ENCODE assay signal across 21 mouse cellular contexts in genomic region chr5:103722721-103723120, GRCm38 (mm10). TPM values are rescaled to one million over a fixed set of nuclear protein-coding genes. Genes with fewer than 3 reads are reported as not detected.
DNase-seq lines count a peak whose midpoint lies in the region; ATAC-seq and TF ChIP-seq lines count a peak whose summit lies in the region.
"Had no signal": no experiment of that assay in that cellular context is flagged by ENCODE, and none has a peak within 500 bp of the region (broad histone marks: within the 10 kb centered on the region; RNA-seq: fewer than 3 reads in every experiment).

No protein-coding gene starts in this region.

- no peaks in the 10 kb centered on the region for H3K9me3 ChIP-seq in CH12.LX (replicated peaks; ENCODE audit: low read length)
- H3K9me3 ChIP-seq in lung, postnatal 0 days (ENCODE audit: low read length) = no peaks in the 10 kb centered on the region
- H3K9me3 ChIP-seq: embryonic facial prominence, embryonic 13.5 days; forebrain, embryonic 13.5 days; heart, embryonic 15.5 days had no signal

- H3K27me3 ChIP-seq in spleen, adult 2 months (ENCODE audit: control insufficient read depth, insufficient read depth, low read length) = no peaks in the 10 kb centered on the region
- no peaks in the 10 kb centered on the region for H3K27me3 ChIP-seq in CH12.LX (replicated peaks)
- no peaks in the 10 kb centered on the region for H3K27me3 ChIP-seq in lung, postnatal 0 days (replicated peaks; ENCODE audit: insufficient read depth, low read length)
- no peaks in the 10 kb centered on the region for H3K27me3 ChIP-seq in splenic B cell, adult 2 months (ENCODE audit: control insufficient read depth, insufficient read depth, low read length, poor library complexity, severe bottlenecking)
- H3K27me3 ChIP-seq: embryonic facial prominence, embryonic 13.5 days; forebrain, embryonic 13.5 days; heart, embryonic 15.5 days had no signal

- no peak for TF ChIP-seq POLR2A in spleen, adult 2 months (IDR thresholded peaks at IDR 0.05; ENCODE audit: low read depth, low read length)
- TF ChIP-seq POLR2A in CH12.LX (IDR thresholded peaks at IDR 0.05; ENCODE audit: low read depth, low read length) = no peak

- dilution Hi-C loops in CH12.LX (cut with MboI; ENCODE audit: extremely low pct_ligation_motif_present, extremely low pct_unique_long_range_greater_than_20kb, low sequenced_read_pairs) = no loop called here

- DNase-seq in spleen, adult 2 months (ENCODE audit: low read depth in 1 of 2, low spot score in 2 of 2) = no peak
- no peak for DNase-seq in spleen, adult 12 weeks (ENCODE audit: low spot score)
- no peak for DNase-seq in CH12.LX (ENCODE audit: extremely low read depth)
- DNase-seq in lung, postnatal 0 days (ENCODE audit: low spot score) = peak; percentile 90
- DNase-seq in splenic B cell, adult 2 months (ENCODE audit: low read depth, low spot score) = peak; percentile 48
- no peak for DNase-seq in right cerebral cortex, postnatal 36 days (ENCODE audit: low spot score in 2 of 2)
- DNase-seq in layer of hippocampus, postnatal 36 days = no peak
- DNase-seq: adrenal gland, postnatal 14 days; cerebellum, adult 8-10 months; cerebellum, postnatal 36 days; embryo, embryonic 11 days; heart, postnatal 36 days; kidney, adult 8-10 months; kidney, postnatal 10 days; midbrain, embryonic 14.5 days; right cerebral cortex, postnatal 14 days; thymus, postnatal 36 days had no signal

- H3K27ac ChIP-seq in spleen, adult 2 months (ENCODE audit: insufficient read depth, low read length) = peak overlapping the region; percentile 60
- H3K27ac ChIP-seq in CH12.LX (ENCODE audit: insufficient read depth, low read depth) = peak overlapping the region; percentile 82
- H3K27ac ChIP-seq in lung, postnatal 0 days (ENCODE audit: low read length) = peak overlapping the region; percentile 82
- H3K27ac ChIP-seq: embryonic facial prominence, embryonic 13.5 days; forebrain, embryonic 13.5 days; heart, embryonic 15.5 days; hindbrain, embryonic 14.5 days had no signal

- WGBS in spleen, adult 2 months = 46% methylated on average over 4 of the region's 4 CpGs
- 45% methylated on average over 4 of the region's 4 CpGs for WGBS in lung, postnatal 0 days

- peak; percentile 93 for ATAC-seq in lung, postnatal 0 days
- ATAC-seq: forebrain, embryonic 13.5 days had no signal

- in situ Hi-C loops in CH12.LX (cut with MboI; ENCODE audit: low pct_ligation_motif_present, low pct_unique_long_range_greater_than_20kb, low sequenced_read_pairs) = no loop called here

- peak overlapping the region; percentile 88 for H3K4me2 ChIP-seq in CH12.LX (ENCODE audit: insufficient read depth, low read depth, poor library complexity, severe bottlenecking)
- H3K4me2 ChIP-seq in lung, postnatal 0 days (replicated peaks; ENCODE audit: low read depth, low read length) = peak overlapping the region; percentile 33
- H3K4me2 ChIP-seq: embryonic facial prominence, embryonic 13.5 days; forebrain, embryonic 13.5 days; heart, embryonic 15.5 days; hindbrain, embryonic 14.5 days had no signal

- peaks cover 51% of the 10 kb centered on the region for H3K79me2 ChIP-seq in CH12.LX (replicated peaks; ENCODE audit: control insufficient read depth, extremely low read depth, insufficient read depth, poor library complexity, severe bottlenecking)

- H3K36me3 ChIP-seq in spleen, adult 2 months (ENCODE audit: control insufficient read depth, insufficient read depth, low read length) = no peaks in the 10 kb centered on the region
- peaks cover 0 to 6% of the 10 kb centered on the region in 2 experiments for H3K36me3 ChIP-seq in CH12.LX (replicated peaks in 1 of 2; ENCODE audit: control insufficient read depth in 1 of 2, insufficient read depth in 1 of 2, low read length in 1 of 2)
- no peaks in the 10 kb centered on the region for H3K36me3 ChIP-seq in lung, postnatal 0 days (ENCODE audit: insufficient read depth, low read length)
- no peaks in the 10 kb centered on the region for H3K36me3 ChIP-seq in splenic B cell, adult 2 months (ENCODE audit: control insufficient read depth, insufficient read depth, low read length, poor library complexity, severe bottlenecking)
- H3K36me3 ChIP-seq: embryonic facial prominence, embryonic 13.5 days; heart, embryonic 15.5 days had no signal

- H3K4me1 ChIP-seq in spleen, adult 2 months (ENCODE audit: control insufficient read depth, insufficient read depth, insufficient read length) = peaks cover 18% of the 10 kb centered on the region
- peaks cover 10 to 89% of the 10 kb centered on the region in 2 experiments for H3K4me1 ChIP-seq in CH12.LX (ENCODE audit: control insufficient read depth in 1 of 2, insufficient read depth in 2 of 2)
- peaks cover 3% of the 10 kb centered on the region; the same call in 1 of the 2 replicates for H3K4me1 ChIP-seq in lung, postnatal 0 days (ENCODE audit: insufficient read depth, low read depth, low read length)
- H3K4me1 ChIP-seq: heart, embryonic 15.5 days had no signal

- no peak for TF ChIP-seq RAD21 in CH12.LX (IDR thresholded peaks at IDR 0.05; ENCODE audit: low read depth, low read length)

- TF ChIP-seq CTCF in spleen, adult 2 months (IDR thresholded peaks at IDR 0.05; ENCODE audit: extremely low read depth, insufficient read depth, insufficient read length, insufficient replicate concordance) = no peak
- no peak for TF ChIP-seq CTCF in CH12.LX (conservative IDR thresholded peaks at IDR 0.05 in 1 of 2, IDR thresholded peaks at IDR 0.05 in 1 of 2; ENCODE audit: low read depth in 2 of 2, low read length in 2 of 2)
- TF ChIP-seq CTCF in lung, postnatal 0 days (IDR thresholded peaks at IDR 0.05) = no peak

- peak overlapping the region; percentile 74 for H3K9ac ChIP-seq in CH12.LX (ENCODE audit: insufficient read depth, low read depth)
- H3K9ac ChIP-seq in lung, postnatal 0 days (replicated peaks; ENCODE audit: low read depth) = no peak overlapping the region
- H3K9ac ChIP-seq: embryonic facial prominence, embryonic 13.5 days; forebrain, embryonic 13.5 days; heart, embryonic 15.5 days; hindbrain, embryonic 14.5 days had no signal

- TF ChIP-seq EP300 in CH12.LX (IDR thresholded peaks at IDR 0.05; ENCODE audit: low read length) = no peak
- TF ChIP-seq EP300 in lung, postnatal 0 days (IDR thresholded peaks at IDR 0.05) = peak; percentile 71

- H3K4me3 ChIP-seq in spleen, adult 2 months (ENCODE audit: extremely low read depth, insufficient read depth, insufficient read length) = no peak overlapping the region
- H3K4me3 ChIP-seq in CH12.LX (replicated peaks in 1 of 3; ENCODE audit: low read depth in 2 of 3, low read length in 2 of 3, poor library complexity in 1 of 3) = peak overlapping the region in 2 of 3 experiments; percentile 14 to 27
- H3K4me3 ChIP-seq in lung, postnatal 0 days (ENCODE audit: low read depth, low read length) = 0 out of 2 replicates have a peak overlapping the region, but pooled peaks have one; percentile 14
- H3K4me3 ChIP-seq: embryonic facial prominence, embryonic 13.5 days; forebrain, embryonic 13.5 days; heart, embryonic 15.5 days had no signal

TF ChIP-seq in CH12.LX, 34 proteins besides CTCF, POLR2A, EP300 and RAD21:
- TF ChIP-seq SMC3 (IDR thresholded peaks at IDR 0.05; ENCODE audit: low read depth, low read length) (no peak), MXI1 (IDR thresholded peaks at IDR 0.05; ENCODE audit: low read depth, low read length) (no peak), IRF4 (IDR thresholded peaks at IDR 0.05; ENCODE audit: low read depth, low read length) (0 out of 2 replicates have a peak, but pooled peaks have one; percentile 3), E2F4 (IDR thresholded peaks at IDR 0.05; ENCODE audit: insufficient replicate concordance, low read depth, low read length) (no peak)

RNA-seq across cellular contexts. Expression of gene Aff1, which starts 30.5 kb away (rescaled TPM):
- 15.2 and 16.2 TPM in 2 replicates for polyA plus RNA-seq in spleen, adult 2 months (2012; rRNA removed)
- total RNA-seq in CH12.LX (2012; rRNA removed) (20.7 and 21.8 TPM in 2 replicates), CH12.LX (2014; rRNA removed) (12.0 and 13.2 TPM in 2 replicates)
- polyA plus RNA-seq in CH12.LX (2012; ENCODE audit: insufficient read length, low read depth) = 32.7 and 38.9 TPM in 2 replicates
- polyA plus RNA-seq in lung, postnatal 0 days (2015; fragmentation: Nextera tagmentation; extraction: Ambion mirVana) = 9.4 and 10.0 TPM in 2 replicates
- 10 to 100 TPM; 14.9 to 18.2 TPM for total RNA-seq in layer of hippocampus, postnatal 36 days (2021)

Comparison
In these comparisons a context has a peak if more than half of its experiments do, and no peak if none do; other contexts are left out.
1. DNase-seq: peak in lung, postnatal 0 days (single experiment) and splenic B cell, adult 2 months (single experiment); none in spleen, adult 2 months (0 of 2), spleen, adult 12 weeks (single experiment), CH12.LX (single experiment), right cerebral cortex, postnatal 36 days (0 of 2) and layer of hippocampus, postnatal 36 days (0 of 2).
2. Peak in every context shown above with its lines, with median percentiles within 50 percentile points of each other: H3K27ac ChIP-seq.